In the genomic region with DNA sequence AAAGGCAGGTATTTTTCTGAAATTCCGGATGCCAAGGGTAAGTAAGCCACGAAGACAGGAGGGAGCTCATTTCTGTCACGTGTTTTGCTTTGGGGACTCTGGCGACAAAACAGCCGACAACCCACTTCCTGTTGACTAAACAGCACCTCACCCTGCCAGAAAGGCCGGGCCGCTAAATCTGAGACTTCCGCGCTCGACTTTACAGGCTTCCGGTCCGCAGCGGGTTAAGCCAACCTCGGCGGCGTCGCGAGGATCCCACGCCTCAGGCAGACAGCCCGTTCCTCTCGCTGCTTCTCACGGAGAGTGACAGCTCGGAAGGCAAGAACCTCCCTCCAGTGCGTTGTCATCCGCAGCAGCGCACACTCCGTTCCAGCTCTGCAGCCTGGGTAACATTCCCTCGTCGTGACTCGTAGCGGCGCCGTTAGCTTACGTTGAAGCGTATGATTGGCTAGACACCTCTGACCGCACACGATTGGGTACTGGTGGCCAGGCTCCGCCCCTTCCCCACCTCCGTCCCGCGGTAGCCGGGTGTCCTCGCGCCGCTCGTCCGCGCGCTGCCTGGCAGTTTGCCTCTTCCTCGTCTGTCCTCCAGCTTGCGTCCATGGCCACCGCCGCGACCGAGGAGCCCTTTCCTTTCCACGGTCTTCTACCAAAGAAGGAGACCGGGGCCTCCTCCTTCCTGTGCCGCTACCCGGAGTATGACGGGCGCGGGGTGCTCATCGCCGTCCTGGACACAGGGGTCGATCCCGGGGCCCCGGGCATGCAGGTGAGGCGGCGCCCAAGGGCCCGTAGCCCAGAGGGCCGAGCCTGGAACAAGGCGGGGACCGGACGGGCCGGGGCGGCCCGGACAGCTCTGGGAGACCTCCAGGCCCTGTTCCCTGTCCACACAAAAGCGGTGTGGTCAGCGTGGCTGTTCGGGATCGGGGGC, we compare ENCODE assay signal across 7 mouse cellular contexts. TPM values are rescaled to one million over a fixed set of nuclear protein-coding genes. Genes with fewer than 3 reads are reported as not detected.
DNase-seq lines count a peak whose midpoint lies in the region; ATAC-seq lines count a peak whose summit lies in the region.

A gene (plus strand): TSS at position 160 of the 928 bp plus-strand sequence.

- no peaks in the 10 kb centered on the region for H3K9me3 ChIP-seq in embryonic facial prominence, embryonic 11.5 days (replicated peaks; ENCODE audit: control insufficient read depth, low read length)
- H3K9me3 ChIP-seq in limb, embryonic 10.5 days (replicated peaks) = no peaks in the 10 kb centered on the region
- H3K9me3 ChIP-seq in midbrain, embryonic 13.5 days = no peaks in the 10 kb centered on the region

- WGBS in embryonic facial prominence, embryonic 11.5 days = under 1% methylated on average over 81 of the region's 81 CpGs
- under 1% methylated on average over 81 of the region's 81 CpGs for WGBS in limb, embryonic 10.5 days
- WGBS in midbrain, embryonic 13.5 days = under 1% methylated on average over 78 of the region's 81 CpGs

- peak within 1 kb of the TSS; percentile 95 for H3K9ac ChIP-seq in embryonic facial prominence, embryonic 11.5 days (replicated peaks; ENCODE audit: low read length)
- H3K9ac ChIP-seq in midbrain, embryonic 13.5 days (replicated peaks) = peak within 1 kb of the TSS; percentile 95

- 0 out of 2 replicates have a peak, but pooled peaks cover 2% of the 10 kb centered on the region for H3K4me1 ChIP-seq in embryonic facial prominence, embryonic 11.5 days (ENCODE audit: control insufficient read depth, insufficient read depth, low read length)
- H3K4me1 ChIP-seq in limb, embryonic 10.5 days = peaks cover 11% of the 10 kb centered on the region
- peaks cover 22% of the 10 kb centered on the region for H3K4me1 ChIP-seq in midbrain, embryonic 13.5 days (replicated peaks)

- peak within 1 kb of the TSS; percentile 99 for H3K4me3 ChIP-seq in embryonic facial prominence, embryonic 11.5 days (ENCODE audit: low read depth, low read length)
- H3K4me3 ChIP-seq in limb, embryonic 10.5 days = peak within 1 kb of the TSS; percentile 99
- H3K4me3 ChIP-seq in midbrain, embryonic 13.5 days (replicated peaks) = peak within 1 kb of the TSS; percentile 93

- no peaks in the 10 kb centered on the region for H3K27me3 ChIP-seq in embryonic facial prominence, embryonic 11.5 days (ENCODE audit: control insufficient read depth, insufficient read depth, low read length)
- no peaks in the 10 kb centered on the region for H3K27me3 ChIP-seq in limb, embryonic 10.5 days (ENCODE audit: low read depth, poor library complexity, severe bottlenecking)
- H3K27me3 ChIP-seq in midbrain, embryonic 13.5 days = no peaks in the 10 kb centered on the region

- peak; percentile 98 for DNase-seq in adrenal gland, postnatal 14 days
- peak; percentile 98 for DNase-seq in embryonic facial prominence, embryonic 11.5 days (ENCODE audit: low spot score)
- DNase-seq in kidney, adult 11 months = peak; percentile 98
- peak; percentile 91 for DNase-seq in limb, embryonic 10.5 days (ENCODE audit: low spot score)
- peak; percentile 91 for DNase-seq in spleen, adult 12 weeks (ENCODE audit: low spot score)

- peak within 1 kb of the TSS; percentile 82 for H3K27ac ChIP-seq in embryonic facial prominence, embryonic 11.5 days (replicated peaks; ENCODE audit: low read depth, low read length)
- H3K27ac ChIP-seq in limb, embryonic 10.5 days = peak within 1 kb of the TSS; percentile 97
- peak within 1 kb of the TSS; percentile 89 for H3K27ac ChIP-seq in midbrain, embryonic 13.5 days

- no peaks in the 10 kb centered on the region for H3K36me3 ChIP-seq in embryonic facial prominence, embryonic 11.5 days (replicated peaks; ENCODE audit: control insufficient read depth, insufficient read depth, low read depth, low read length)
- H3K36me3 ChIP-seq in limb, embryonic 10.5 days = no peaks in the 10 kb centered on the region
- no peaks in the 10 kb centered on the region for H3K36me3 ChIP-seq in midbrain, embryonic 13.5 days

- peak; percentile 100 for ATAC-seq in embryonic facial prominence, embryonic 11.5 days (replicated peaks; ENCODE audit: insufficient number of reproducible peaks, low FRiP score, low TSS enrichment, low read depth)
- ATAC-seq in granulocyte monocyte progenitor cell, adult 5-6 weeks (replicated peaks; ENCODE audit: poor library complexity, severe bottlenecking) = peak; percentile 93
- ATAC-seq in midbrain, embryonic 13.5 days = peak; percentile 100

- H3K4me2 ChIP-seq in embryonic facial prominence, embryonic 11.5 days (ENCODE audit: low read depth, low read length) = peak within 1 kb of the TSS; percentile 53
- H3K4me2 ChIP-seq in midbrain, embryonic 13.5 days (replicated peaks) = peak within 1 kb of the TSS; percentile 67

RNA-seq across cellular contexts. Expression of the gene that starts here (rescaled TPM):
- 49.8 and 53.3 TPM in 2 replicates for total RNA-seq in adrenal gland, postnatal 14 days (2021)
- polyA plus RNA-seq in embryonic facial prominence, embryonic 11.5 days (2014; fragmentation: Nextera tagmentation; extraction: Ambion mirVana) = 69.5 and 77.1 TPM in 2 replicates
- 54.1 and 62.1 TPM in 2 replicates for total RNA-seq in granulocyte monocyte progenitor cell, adult 5-6 weeks (2014; fragmentation: Nextera tagmentation)
- total RNA-seq in granulocyte monocyte progenitor cell, adult 5-6 weeks (2017) = 75.9 and 82.9 TPM in 2 replicates
- polyA plus RNA-seq in limb, embryonic 10.5 days (2016; fragmentation: Nextera tagmentation; extraction: Ambion mirVana) = 70.7 and 77.7 TPM in 2 replicates
- 58.8 and 68.1 TPM in 2 replicates for polyA plus RNA-seq in midbrain, embryonic 13.5 days (2015; fragmentation: Nextera tagmentation; extraction: Ambion mirVana)

Comparison
In these comparisons a context has a peak if more than half of its experiments do, and no peak if none do; other contexts are left out.
1. Peak in every context shown above with its lines: DNase-seq, ATAC-seq, H3K4me3 ChIP-seq and H3K27ac ChIP-seq.